Mouse (Mus musculus) olfactory bulb, adult 2 months (tissue): ENCODE results near the gene Hdac9.

Experiments
- CTCF ChIP-seq: fragments of 200-500 bp; IDR thresholded peaks from 2 replicates; pipeline ENCODE4 v1.5.1; 2012; ENCODE audit warnings: low read depth, mild to moderate bottlenecking, low read length, moderate library complexity; ENCODE audit not compliant: insufficient read depth
- POLR2A ChIP-seq: fragments of 200-500 bp; IDR thresholded peaks from 2 replicates; pipeline ENCODE4 v1.6.1; 2012; ENCODE audit warnings: mild to moderate bottlenecking, low read depth, low read length, moderate library complexity; ENCODE audit not compliant: insufficient read depth

- TF ChIP-seq POLR2A (no peak), CTCF (no peak)
These were observed 522.6 kb downstream of the Hdac9 start for GRCm38 (mm10) chr12:34394342-34394741.
